In the genomic region with DNA sequence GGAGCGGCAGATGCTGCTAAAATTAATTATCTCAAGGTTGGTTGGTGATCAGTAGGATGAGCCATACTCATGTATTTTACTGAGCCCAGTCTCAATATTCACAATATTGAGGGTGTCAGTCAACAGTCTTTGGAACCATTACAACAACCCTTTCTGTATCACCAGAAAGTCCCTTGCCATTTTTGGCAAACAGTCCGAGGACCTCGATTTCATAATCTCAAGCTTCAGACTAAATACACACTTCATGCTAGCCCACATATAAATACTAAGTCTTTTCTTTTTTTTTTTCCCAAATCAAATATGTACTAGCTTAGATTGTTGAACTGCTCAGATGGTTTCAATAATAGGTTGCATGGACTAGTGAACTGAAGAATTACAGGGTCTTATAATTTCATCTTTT, we compare ENCODE assay signal across 21 mouse cellular contexts.
"Had no signal": no experiment of that assay in that cellular context is flagged by ENCODE, and none has a peak within 500 bp of the region (broad histone marks: within the 10 kb centered on the region; RNA-seq: fewer than 3 reads in every experiment).

No protein-coding gene starts in this region.

- H3K4me3 ChIP-seq: limb, embryonic 10.5 days; limb, embryonic 13.5 days; liver, embryonic 12.5 days; liver, embryonic 15.5 days; lung, embryonic 15.5 days; megakaryocyte, embryonic 14.5 days; midbrain, embryonic 10.5 days; neural tube, embryonic 12.5 days; neural tube, embryonic 15.5 days; stomach, embryonic 15.5 days had no signal

- DNase-seq: kidney, adult 11 months; kidney, adult 9 months; kidney, postnatal 14 days; kidney, postnatal 4 days; layer of hippocampus, adult 9-11 months; liver; midbrain, embryonic 14.5 days; retina, postnatal 1 day; right cerebral cortex, postnatal 25 days; spleen, adult 18-20 months; thymus, postnatal 25 days had no signal

- H3K4me1 ChIP-seq: limb, embryonic 10.5 days; liver, embryonic 12.5 days; liver, embryonic 15.5 days; megakaryocyte, embryonic 14.5 days; neural tube, embryonic 15.5 days; stomach, embryonic 15.5 days had no signal
